Mouse (Mus musculus): Measurements from ENCODE around the gene Adcyap1r1. TPM values are rescaled to one million over a fixed set of nuclear protein-coding genes. Genes with fewer than 3 reads are reported as not detected.
A peak's percentile ranks its signal among the peaks of the same experiment; 100 is the strongest.

Gene Adcyap1r1
- 2.1 and 2.3 TPM in 2 replicates for polyA plus RNA-seq (2014; fragmentation: Nextera tagmentation; extraction: Ambion mirVana)

DNA sequence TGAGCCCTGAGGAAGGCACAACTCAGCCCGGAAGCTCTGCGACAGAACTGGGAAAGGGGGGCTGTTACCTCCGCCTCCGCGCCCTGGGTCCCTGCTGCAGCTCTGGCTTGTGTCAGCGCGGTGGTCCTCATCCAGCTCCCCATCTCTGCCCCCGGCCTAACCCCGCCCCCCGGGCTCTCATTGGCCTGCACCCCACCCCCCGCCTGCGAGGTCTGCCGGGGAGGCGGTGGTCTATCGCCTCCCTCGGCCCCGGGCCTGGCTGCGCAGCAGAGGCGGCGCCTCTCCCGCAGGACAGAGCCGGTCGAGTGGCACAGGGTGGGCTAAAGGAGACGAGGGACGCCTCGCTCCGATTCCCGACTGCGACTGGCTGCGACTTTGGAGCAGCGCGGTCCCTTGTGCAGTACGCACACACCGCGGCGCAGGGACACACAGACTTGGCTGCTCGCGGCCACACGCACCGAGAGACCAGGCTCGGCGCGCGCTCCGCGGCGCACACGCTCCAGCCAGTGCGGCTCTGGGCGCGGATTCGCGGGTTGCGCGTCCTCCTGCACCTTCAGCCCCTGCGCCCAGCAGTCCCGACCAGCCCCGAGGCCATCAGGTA lies at the start of gene Adcyap1r1:
TSS of gene Adcyap1r1 (plus strand) at position 208 of the 601 bp plus-strand sequence.
- Histone ChIP-seq H3K4me2 (replicated peaks; ENCODE audit: low read depth, low read length) (peak within 1 kb of the TSS; percentile 92), H3K4me3 (ENCODE audit: low read length) (peak within 1 kb of the TSS; percentile 52), H3K4me1 (ENCODE audit: control insufficient read depth, insufficient read depth, low read length) (no peaks in the 10 kb centered on the region), H3K36me3 (ENCODE audit: control insufficient read depth, insufficient read depth, low read length) (no peaks in the 10 kb centered on the region), H3K27me3 (ENCODE audit: control insufficient read depth, insufficient read depth, low read length) (peaks cover 33% of the 10 kb centered on the region), H3K9ac (ENCODE audit: low read depth, low read length) (peak within 1 kb of the TSS; percentile 45), H3K27ac (ENCODE audit: low read depth, low read length) (no peak within 1 kb of the TSS), H3K9me3 (ENCODE audit: control insufficient read depth, low read length) (no peaks in the 10 kb centered on the region)
- under 1% methylated on average over 45 of the region's 58 CpGs for WGBS
- peak; percentile 89 for ATAC-seq (ENCODE audit: low FRiP score, low TSS enrichment)

DNA sequence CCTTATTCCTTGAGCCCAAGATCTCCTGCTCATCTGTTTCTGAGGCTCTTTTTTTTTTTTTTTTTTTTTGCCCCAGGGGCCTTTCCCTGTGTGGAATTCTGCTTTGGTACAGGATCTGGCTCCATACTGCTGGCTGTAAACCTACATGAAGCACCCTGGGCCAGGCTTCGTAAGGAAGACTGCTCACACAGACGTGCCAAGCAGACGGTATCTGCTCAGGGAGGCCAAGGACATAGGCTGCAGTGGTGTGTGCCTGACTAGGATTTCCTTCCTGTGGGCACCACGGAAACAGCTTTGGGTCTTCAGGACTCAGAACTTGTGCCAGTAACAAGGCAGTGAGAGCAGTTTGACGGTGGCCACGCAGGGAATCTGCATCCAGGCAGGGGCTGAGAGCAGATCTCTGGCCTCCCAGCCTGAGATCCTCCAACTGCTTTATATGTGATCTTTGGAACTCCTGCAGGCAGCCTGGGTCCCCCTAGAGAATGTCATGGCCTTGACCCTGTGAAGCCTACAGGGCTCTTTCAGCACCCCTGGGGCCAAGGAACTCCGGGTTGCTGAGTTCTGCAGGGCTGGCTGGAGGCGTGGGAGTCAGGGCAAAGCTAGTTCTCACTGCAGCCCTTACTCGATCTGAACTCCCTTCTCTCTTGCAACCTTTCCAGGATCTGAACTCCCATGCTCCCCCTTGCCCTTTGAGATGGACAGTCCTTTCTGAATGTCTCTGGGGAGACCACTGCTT lies 49.6 kb upstream of the Adcyap1r1 start:
- no peak overlapping the region for H3K4me2 ChIP-seq (replicated peaks; ENCODE audit: low read depth, low read length)
- no peak for ATAC-seq (ENCODE audit: low FRiP score, low TSS enrichment)

DNA sequence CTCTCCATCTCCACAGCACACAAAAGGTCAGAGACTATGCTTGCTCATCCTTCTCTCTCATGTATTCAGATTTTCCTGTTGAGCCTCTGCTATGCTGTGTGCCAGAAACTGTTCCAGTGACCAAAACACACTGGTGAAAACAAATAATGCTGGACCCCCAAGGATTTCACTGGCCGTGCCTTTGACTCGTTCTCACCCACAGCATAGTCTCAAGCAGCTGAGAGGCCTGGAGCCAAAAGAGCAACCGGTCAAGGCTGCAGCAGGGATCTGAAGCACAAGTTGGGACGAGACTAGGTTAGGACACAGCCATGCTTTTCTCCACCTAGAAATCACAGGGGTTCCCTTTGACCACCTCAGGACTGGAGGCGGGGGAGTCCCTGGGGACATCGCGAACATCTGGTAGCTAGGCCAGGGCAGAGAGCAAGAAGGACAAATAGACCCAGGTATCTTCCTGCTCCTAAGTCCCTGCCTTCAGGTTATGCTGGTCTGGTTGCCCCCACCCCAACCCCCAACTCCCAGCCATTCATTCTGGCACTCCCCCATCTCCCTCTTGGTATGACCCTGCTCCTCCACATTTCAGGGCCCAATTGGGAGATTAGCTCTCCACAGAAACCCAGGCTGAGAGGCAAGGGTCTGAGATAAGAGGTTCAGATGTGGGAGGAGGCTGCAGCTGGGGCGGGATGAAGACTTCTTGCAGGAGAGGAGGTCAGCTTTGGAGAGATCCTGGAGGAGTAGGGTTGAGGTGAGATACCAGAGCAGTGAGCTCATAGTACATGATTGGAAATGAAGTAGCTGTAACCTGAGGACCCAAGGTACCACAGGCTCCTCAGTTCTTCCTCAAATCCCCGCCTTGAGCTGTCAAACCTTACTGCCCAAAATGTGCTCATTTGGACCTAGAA lies 48.1 kb upstream of the Adcyap1r1 start:
- Histone ChIP-seq H3K4me2 (replicated peaks; ENCODE audit: low read depth, low read length) (no peak overlapping the region), H3K27ac (ENCODE audit: low read depth, low read length) (no peak overlapping the region), H3K4me3 (ENCODE audit: low read length) (no peak overlapping the region), H3K27me3 (ENCODE audit: control insufficient read depth, insufficient read depth, low read length) (no peaks in the 10 kb centered on the region), H3K9ac (ENCODE audit: low read depth, low read length) (no peak overlapping the region), H3K4me1 (ENCODE audit: control insufficient read depth, insufficient read depth, low read length) (no peaks in the 10 kb centered on the region), H3K36me3 (ENCODE audit: control insufficient read depth, insufficient read depth, low read length) (no peaks in the 10 kb centered on the region), H3K9me3 (ENCODE audit: control insufficient read depth, low read length) (no peaks in the 10 kb centered on the region)
- 75% methylated on average over 9 of the region's 9 CpGs for WGBS
- ATAC-seq (ENCODE audit: low FRiP score, low TSS enrichment): no peak

More for the DNA sequence above, 49.6 kb upstream of the Adcyap1r1 start:
- H3K27ac ChIP-seq (ENCODE audit: low read depth, low read length): no peak overlapping the region
- H3K4me1 ChIP-seq (ENCODE audit: control insufficient read depth, insufficient read depth, low read length): no peaks in the 10 kb centered on the region
- H3K9me3 ChIP-seq (ENCODE audit: control insufficient read depth, low read length): no peaks in the 10 kb centered on the region
- H3K4me3 ChIP-seq (ENCODE audit: low read length): no peak overlapping the region
- WGBS: 64% methylated on average over 9 of the region's 9 CpGs
- no peak overlapping the region for H3K9ac ChIP-seq (ENCODE audit: low read depth, low read length)
- no peaks in the 10 kb centered on the region for H3K27me3 ChIP-seq (ENCODE audit: control insufficient read depth, insufficient read depth, low read length)
- H3K36me3 ChIP-seq (ENCODE audit: control insufficient read depth, insufficient read depth, low read length): no peaks in the 10 kb centered on the region

DNA sequence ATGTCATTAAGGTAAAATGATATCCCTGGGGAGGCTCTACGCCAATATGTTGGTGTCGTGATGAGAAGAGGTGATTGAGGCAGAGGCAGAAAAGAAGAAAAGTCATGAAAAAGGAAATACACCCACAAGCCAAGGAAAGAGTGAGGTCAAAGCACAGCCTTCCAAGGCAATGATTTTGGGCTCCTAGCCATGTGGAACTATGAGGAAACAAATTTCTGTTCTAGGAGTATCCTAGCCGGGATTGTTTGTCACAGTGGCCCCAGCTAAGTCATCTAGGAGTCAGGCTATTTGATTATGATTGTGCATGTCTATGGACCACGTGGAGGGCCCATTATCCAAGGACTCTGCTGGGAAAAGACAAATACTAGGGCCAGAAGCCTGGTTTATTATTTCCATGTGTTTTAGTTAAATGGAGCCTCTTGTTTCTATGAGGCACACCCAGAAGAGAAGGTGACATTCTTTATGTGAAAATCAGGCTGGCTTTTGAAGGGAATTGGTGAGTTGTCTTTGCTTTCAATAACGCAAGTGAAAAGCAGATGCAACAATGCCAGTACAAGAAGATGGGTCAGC lies 47.3 kb upstream of the Adcyap1r1 start:
- H3K4me2 ChIP-seq (replicated peaks; ENCODE audit: low read depth, low read length): no peak overlapping the region
- no peak for ATAC-seq (ENCODE audit: low FRiP score, low TSS enrichment)
- no peak overlapping the region for H3K4me3 ChIP-seq (ENCODE audit: low read length)
- no peaks in the 10 kb centered on the region for H3K9me3 ChIP-seq (ENCODE audit: control insufficient read depth, low read length)
- no peaks in the 10 kb centered on the region for H3K36me3 ChIP-seq (ENCODE audit: control insufficient read depth, insufficient read depth, low read length)
- H3K27ac ChIP-seq (ENCODE audit: low read depth, low read length): no peak overlapping the region
- H3K9ac ChIP-seq (ENCODE audit: low read depth, low read length): no peak overlapping the region
- 63% methylated on average over 5 of the region's 5 CpGs for WGBS
- no peaks in the 10 kb centered on the region for H3K4me1 ChIP-seq (ENCODE audit: control insufficient read depth, insufficient read depth, low read length)
- no peaks in the 10 kb centered on the region for H3K27me3 ChIP-seq (ENCODE audit: control insufficient read depth, insufficient read depth, low read length)

DNA sequence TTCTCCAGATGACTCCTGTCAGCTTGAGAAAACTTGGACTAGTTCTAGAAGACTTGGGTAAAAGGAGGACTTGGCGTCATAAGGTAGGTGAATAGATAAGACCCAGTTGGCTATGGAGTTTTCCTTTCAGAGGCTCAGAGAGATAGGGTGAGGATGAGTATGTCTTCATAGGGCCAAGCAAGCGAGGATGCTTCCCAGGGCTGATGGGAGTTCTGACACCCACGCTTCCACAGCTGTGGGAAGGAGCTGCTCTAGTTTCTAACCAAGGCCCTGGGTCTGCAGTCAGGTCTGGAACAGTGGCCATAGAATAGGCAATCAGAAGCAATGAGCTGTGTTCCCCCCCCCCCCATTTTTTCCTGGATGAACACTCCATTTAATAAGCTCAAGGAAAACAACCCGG lies 44.4 kb upstream of the Adcyap1r1 start:
- no peak overlapping the region for H3K4me3 ChIP-seq (ENCODE audit: low read length)
- no peak overlapping the region for H3K4me2 ChIP-seq (replicated peaks; ENCODE audit: low read depth, low read length)
- no peak overlapping the region for H3K9ac ChIP-seq (ENCODE audit: low read depth, low read length)
- H3K27ac ChIP-seq (ENCODE audit: low read depth, low read length): no peak overlapping the region
- no peaks in the 10 kb centered on the region for H3K9me3 ChIP-seq (ENCODE audit: control insufficient read depth, low read length)
- H3K4me1 ChIP-seq (ENCODE audit: control insufficient read depth, insufficient read depth, low read length): peaks cover 3% of the 10 kb centered on the region; the same call in 1 of the 2 replicates
- 77% methylated on average over 4 of the region's 4 CpGs for WGBS
- ATAC-seq (ENCODE audit: low FRiP score, low TSS enrichment): no peak; the same call in 1 of the 2 replicates
- no peaks in the 10 kb centered on the region for H3K27me3 ChIP-seq (ENCODE audit: control insufficient read depth, insufficient read depth, low read length)
- no peaks in the 10 kb centered on the region for H3K36me3 ChIP-seq (ENCODE audit: control insufficient read depth, insufficient read depth, low read length)

DNA sequence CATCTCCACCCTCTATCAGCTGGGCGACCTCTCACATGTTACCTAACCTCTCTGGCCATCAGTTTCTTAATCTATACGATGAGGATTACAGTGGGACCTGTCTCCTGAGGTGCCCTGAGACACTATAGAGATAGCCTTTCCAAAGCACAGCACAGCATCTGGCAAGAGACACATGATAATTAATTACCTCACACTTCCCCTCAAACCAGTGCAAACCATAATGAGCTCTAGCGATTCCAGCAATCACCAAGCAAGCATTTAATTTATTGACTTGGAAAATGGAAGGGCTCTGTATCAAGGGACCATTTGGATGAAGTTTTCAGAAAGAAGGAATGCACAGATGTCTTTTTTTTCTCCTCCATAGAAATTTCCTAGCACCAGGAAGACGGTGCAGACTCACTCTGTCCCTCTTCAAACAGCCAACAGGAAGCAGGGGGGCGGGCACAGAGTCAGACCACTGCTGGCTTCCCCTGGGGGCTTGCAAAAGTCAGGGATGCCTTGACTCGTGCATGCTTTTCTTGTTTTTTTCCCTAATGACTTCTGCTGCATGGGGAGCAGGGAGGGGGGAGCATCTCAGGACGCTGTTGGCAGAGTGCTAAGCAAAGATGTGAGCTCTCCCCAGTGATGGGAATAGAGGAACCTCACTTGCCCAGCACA lies 41.5 kb upstream of the Adcyap1r1 start:
- ATAC-seq (ENCODE audit: low FRiP score, low TSS enrichment): peak; percentile 72; the same call in 1 of the 2 replicates
- WGBS: 35% methylated on average over 7 of the region's 7 CpGs
- no peaks in the 10 kb centered on the region for H3K27me3 ChIP-seq (ENCODE audit: control insufficient read depth, insufficient read depth, low read length)
- no peaks in the 10 kb centered on the region for H3K9me3 ChIP-seq (ENCODE audit: control insufficient read depth, low read length)
- H3K9ac ChIP-seq (ENCODE audit: low read depth, low read length): no peak overlapping the region
- H3K4me2 ChIP-seq (replicated peaks; ENCODE audit: low read depth, low read length): no peak overlapping the region
- no peak overlapping the region for H3K27ac ChIP-seq (ENCODE audit: low read depth, low read length)
- H3K4me1 ChIP-seq (ENCODE audit: control insufficient read depth, insufficient read depth, low read length): peaks cover 3% of the 10 kb centered on the region; the same call in 1 of the 2 replicates
- H3K4me3 ChIP-seq (ENCODE audit: low read length): no peak overlapping the region
- no peaks in the 10 kb centered on the region for H3K36me3 ChIP-seq (ENCODE audit: control insufficient read depth, insufficient read depth, low read length)

DNA sequence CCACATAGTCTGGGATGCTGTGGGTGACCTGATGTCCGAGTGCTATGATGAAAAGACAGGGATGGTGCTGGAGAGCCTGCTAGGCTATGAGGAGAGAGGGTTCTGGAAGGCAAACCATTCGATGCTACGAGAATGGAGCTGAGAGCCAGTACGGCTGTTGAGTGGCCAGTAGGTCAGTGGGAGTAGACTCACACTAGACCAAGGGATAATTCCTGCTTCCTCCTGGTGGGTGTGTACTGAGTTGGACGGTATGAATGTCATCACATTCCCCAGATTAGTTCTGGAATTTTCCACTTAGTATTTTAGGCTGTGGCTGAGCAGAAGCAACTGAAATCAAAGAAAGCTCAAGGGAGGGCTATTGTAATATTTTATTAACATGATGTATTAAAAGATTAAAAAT lies 40.8 kb upstream of the Adcyap1r1 start:
- Histone ChIP-seq H3K9me3 (ENCODE audit: control insufficient read depth, low read length) (no peaks in the 10 kb centered on the region), H3K36me3 (ENCODE audit: control insufficient read depth, insufficient read depth, low read length) (no peaks in the 10 kb centered on the region), H3K27me3 (ENCODE audit: control insufficient read depth, insufficient read depth, low read length) (no peaks in the 10 kb centered on the region), H3K4me2 (replicated peaks; ENCODE audit: low read depth, low read length) (no peak overlapping the region), H3K9ac (ENCODE audit: low read depth, low read length) (no peak overlapping the region), H3K4me1 (ENCODE audit: control insufficient read depth, insufficient read depth, low read length) (peaks cover 3% of the 10 kb centered on the region; the same call in 1 of the 2 replicates), H3K27ac (ENCODE audit: low read depth, low read length) (no peak overlapping the region), H3K4me3 (ENCODE audit: low read length) (no peak overlapping the region)
- 64% methylated on average over 5 of the region's 5 CpGs for WGBS
- ATAC-seq (ENCODE audit: low FRiP score, low TSS enrichment): peak; percentile 58; the same call in 1 of the 2 replicates

DNA sequence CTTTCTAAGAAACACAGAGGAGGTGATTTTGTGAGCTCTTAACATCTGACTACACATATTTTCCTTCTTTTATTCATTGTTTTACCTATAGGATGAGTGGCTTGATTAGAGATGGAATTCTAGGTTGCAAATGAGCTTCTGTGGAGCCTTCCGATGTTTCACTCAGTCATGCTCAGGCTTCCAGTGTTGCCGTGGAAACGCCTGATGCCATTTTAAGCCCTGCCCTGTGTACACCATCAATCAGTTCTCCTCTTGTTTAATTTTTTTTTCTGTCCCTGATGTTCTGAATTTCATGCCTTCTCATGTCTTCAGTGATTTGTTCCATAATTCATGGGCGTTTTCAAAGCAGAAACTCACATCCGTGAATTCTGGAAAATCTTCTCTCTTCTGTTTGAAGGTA lies 35.6 kb upstream of the Adcyap1r1 start:
- no peaks in the 10 kb centered on the region for H3K36me3 ChIP-seq (ENCODE audit: control insufficient read depth, insufficient read depth, low read length)
- 83% methylated on average over 5 of the region's 5 CpGs for WGBS
- H3K27ac ChIP-seq (ENCODE audit: low read depth, low read length): no peak overlapping the region

More for the DNA sequence above, 35.6 kb upstream of the Adcyap1r1 start:
- Histone ChIP-seq H3K9me3 (ENCODE audit: control insufficient read depth, low read length) (no peaks in the 10 kb centered on the region), H3K4me2 (replicated peaks; ENCODE audit: low read depth, low read length) (no peak overlapping the region), H3K4me3 (ENCODE audit: low read length) (no peak overlapping the region), H3K27me3 (ENCODE audit: control insufficient read depth, insufficient read depth, low read length) (no peaks in the 10 kb centered on the region), H3K9ac (ENCODE audit: low read depth, low read length) (no peak overlapping the region), H3K4me1 (ENCODE audit: control insufficient read depth, insufficient read depth, low read length) (0 out of 2 replicates have a peak, but pooled peaks cover 5% of the 10 kb centered on the region)
- ATAC-seq (ENCODE audit: low FRiP score, low TSS enrichment): no peak

All from kidney, embryonic 14.5 days (tissue).